23 mouse cellular contexts compared by ENCODE assay signal in the genomic region with DNA sequence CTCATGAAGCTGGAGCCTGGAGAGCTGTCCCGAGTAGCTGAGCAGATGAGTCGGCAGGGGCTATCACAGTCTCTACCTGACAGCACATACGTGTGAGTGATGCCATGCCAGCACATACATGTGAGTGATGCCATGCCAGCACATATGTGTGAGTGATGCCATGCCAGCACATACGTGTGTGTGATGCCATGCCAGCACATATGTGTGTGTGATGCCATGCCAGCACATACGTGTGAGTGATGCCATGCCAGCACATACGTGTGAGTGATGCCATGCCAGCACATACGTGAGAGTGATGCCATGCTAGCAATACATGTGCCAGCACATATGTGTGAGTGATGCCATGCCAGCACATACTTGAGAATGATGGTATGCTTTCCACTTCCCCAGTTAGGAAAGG. TPM values are rescaled to one million over a fixed set of nuclear protein-coding genes. Genes with fewer than 3 reads are reported as not detected.
DNase-seq lines count a peak whose midpoint lies in the region; ATAC-seq and TF ChIP-seq lines count a peak whose summit lies in the region.
"Had no signal": no experiment of that assay in that cellular context is flagged by ENCODE, and none has a peak within 500 bp of the region (broad histone marks: within the 10 kb centered on the region; RNA-seq: fewer than 3 reads in every experiment).

No protein-coding gene starts in this region.

- peak; percentile 86 for DNase-seq in heart, adult 11 months
- DNase-seq in heart, postnatal 4 days = no peak
- no peak for DNase-seq in liver, postnatal 0 days
- no peak for DNase-seq in MEL (ENCODE audit: low read depth, low spot score)
- DNase-seq in urinary bladder, postnatal 10 days (ENCODE audit: low spot score) = no peak
- DNase-seq: adrenal gland, postnatal 10 days; adrenal gland, postnatal 36 days; cerebellum, adult 18-20 months; cerebellum, adult 9-10 months; cerebellum, postnatal 14 days; gastrocnemius, postnatal 10 days; gastrocnemius, postnatal 36 days; heart, adult 18-20 months; heart, postnatal 10 days; heart, postnatal 36 days had no signal

- 0 out of 2 replicates have a peak overlapping the region, but pooled peaks have one; percentile 4 for H3K27ac ChIP-seq in liver, embryonic 15.5 days (replicated peaks)
- H3K27ac ChIP-seq in liver, postnatal 0 days (ENCODE audit: low read depth) = no peak overlapping the region
- H3K27ac ChIP-seq in MEL (ENCODE audit: control insufficient read depth, low read depth, low read length) = no peak overlapping the region
- H3K27ac ChIP-seq: forebrain, embryonic 10.5 days; heart, embryonic 15.5 days; hindbrain, embryonic 14.5 days had no signal

- no peak for TF ChIP-seq EP300 in liver, postnatal 0 days (IDR thresholded peaks at IDR 0.05; ENCODE audit: low read depth)
- TF ChIP-seq EP300 in MEL (IDR thresholded peaks at IDR 0.05; ENCODE audit: low read depth in 1 of 2, low read length in 2 of 2) = no peak

- H3K36me3 ChIP-seq in liver, embryonic 15.5 days (replicated peaks) = peaks cover 3% of the 10 kb centered on the region; the same call in 1 of the 2 replicates
- 0 out of 2 replicates have a peak, but pooled peaks cover 9% of the 10 kb centered on the region for H3K36me3 ChIP-seq in liver, postnatal 0 days (replicated peaks; ENCODE audit: insufficient read depth, low read length)
- peaks cover 0 to 29% of the 10 kb centered on the region in 2 experiments; a peak in 3 of 4 replicates for H3K36me3 ChIP-seq in MEL (ENCODE audit: control insufficient read depth in 1 of 2, insufficient read depth in 2 of 2, low read length in 2 of 2)
- H3K36me3 ChIP-seq: heart, embryonic 15.5 days had no signal

- WGBS in liver, embryonic 15.5 days (ENCODE audit: insufficient replicate concordance) = 80% methylated on average over 7 of the region's 7 CpGs
- WGBS in liver, postnatal 0 days (ENCODE audit: insufficient replicate concordance) = 87% methylated on average over 7 of the region's 7 CpGs

- TF ChIP-seq CTCF in liver, postnatal 0 days (IDR thresholded peaks at IDR 0.05; ENCODE audit: low read depth) = no peak
- TF ChIP-seq CTCF in MEL (IDR thresholded peaks at IDR 0.05 in 2 of 3, conservative IDR thresholded peaks at IDR 0.05 in 1 of 3; ENCODE audit: control insufficient read depth in 1 of 3, insufficient read depth in 1 of 3, low read depth in 2 of 3, low read length in 3 of 3, poor library complexity in 1 of 3, severe bottlenecking in 1 of 3) = no peak

- peaks cover 61% of the 10 kb centered on the region for H3K4me1 ChIP-seq in liver, embryonic 15.5 days (replicated peaks)
- H3K4me1 ChIP-seq in liver, postnatal 0 days (ENCODE audit: insufficient read depth) = peaks cover 32% of the 10 kb centered on the region
- peaks cover 22 to 34% of the 10 kb centered on the region in 2 experiments for H3K4me1 ChIP-seq in MEL (ENCODE audit: control insufficient read depth in 1 of 2, insufficient read depth in 2 of 2, low read length in 2 of 2)
- H3K4me1 ChIP-seq: heart, embryonic 12.5 days had no signal

- no peak overlapping the region for H3K9ac ChIP-seq in liver, embryonic 15.5 days
- H3K9ac ChIP-seq in liver, postnatal 0 days (replicated peaks) = no peak overlapping the region
- H3K9ac ChIP-seq in MEL (ENCODE audit: control insufficient read depth, low read depth, low read length, poor library complexity, severe bottlenecking) = no peak overlapping the region
- H3K9ac ChIP-seq: heart, embryonic 12.5 days; heart, embryonic 15.5 days; hindbrain, embryonic 14.5 days had no signal

- no peaks in the 10 kb centered on the region for H3K27me3 ChIP-seq in liver, embryonic 15.5 days
- no peaks in the 10 kb centered on the region for H3K27me3 ChIP-seq in liver, postnatal 0 days (ENCODE audit: insufficient read depth, low read length)
- no peaks in the 10 kb centered on the region for H3K27me3 ChIP-seq in MEL (ENCODE audit: control insufficient read depth in 1 of 2, insufficient read depth in 2 of 2, low read length in 2 of 2)
- H3K27me3 ChIP-seq: heart, embryonic 12.5 days; heart, embryonic 15.5 days; Patski had no signal

- TF ChIP-seq RAD21 in MEL (IDR thresholded peaks at IDR 0.05; ENCODE audit: low read depth, low read length) = no peak

- H3K4me3 ChIP-seq in liver, embryonic 15.5 days (replicated peaks) = no peak overlapping the region
- H3K4me3 ChIP-seq in liver, postnatal 0 days (ENCODE audit: low read depth, low read length) = no peak overlapping the region
- H3K4me3 ChIP-seq in MEL (ENCODE audit: control insufficient read depth in 1 of 2, insufficient read depth in 1 of 2, low read depth in 2 of 2, low read length in 2 of 2) = no peak overlapping the region
- H3K4me3 ChIP-seq: forebrain, embryonic 10.5 days; heart, embryonic 12.5 days; heart, embryonic 15.5 days had no signal

- no peak for TF ChIP-seq POLR2A in MEL (IDR thresholded peaks at IDR 0.05; ENCODE audit: control insufficient read depth in 1 of 2, insufficient read depth in 1 of 2, low read depth in 1 of 2, low read length in 2 of 2, poor library complexity in 1 of 2)

- no peak overlapping the region for H3K4me2 ChIP-seq in liver, embryonic 15.5 days
- no peak overlapping the region for H3K4me2 ChIP-seq in liver, postnatal 0 days (ENCODE audit: low read depth, low read length)
- H3K4me2 ChIP-seq: heart, embryonic 12.5 days; heart, embryonic 15.5 days; hindbrain, embryonic 14.5 days had no signal

- no peaks in the 10 kb centered on the region for H3K9me3 ChIP-seq in liver, embryonic 15.5 days (replicated peaks)
- H3K9me3 ChIP-seq in liver, postnatal 0 days (ENCODE audit: low read length) = no peaks in the 10 kb centered on the region
- no peaks in the 10 kb centered on the region for H3K9me3 ChIP-seq in MEL (replicated peaks; ENCODE audit: insufficient read depth, low read length)
- H3K9me3 ChIP-seq: forebrain, embryonic 10.5 days; heart, embryonic 12.5 days; heart, embryonic 15.5 days had no signal

- peaks cover 51% of the 10 kb centered on the region for H3K79me2 ChIP-seq in MEL (ENCODE audit: control insufficient read depth, insufficient read depth, low read length, poor library complexity)

- ATAC-seq in liver, embryonic 15.5 days (ENCODE audit: insufficient read depth) = no peak
- no peak for ATAC-seq in liver, postnatal 0 days
- ATAC-seq: CD4-positive, CD25-positive, alpha-beta regulatory T cell, adult 4 months; forebrain, embryonic 14.5 days; Patski had no signal

TF ChIP-seq in MEL, 35 proteins besides CTCF, POLR2A, EP300 and RAD21:
- no peak for TF ChIP-seq UBTF (IDR thresholded peaks at IDR 0.05; ENCODE audit: borderline replicate concordance, insufficient read depth, low read depth, low read length)
- peak; percentile 79; the same call in 1 of the 2 replicates for TF ChIP-seq POLR2AphosphoS5 (IDR thresholded peaks at IDR 0.05; ENCODE audit: borderline replicate concordance, low read depth, low read length)

RNA-seq across cellular contexts. Expression of gene Irf2, which starts 18.6 kb away (rescaled TPM):
- 10 to 100 TPM; 29.6 to 36.3 TPM for total RNA-seq in heart, postnatal 4 days (2021)
- 10.1 and 11.6 TPM in 2 replicates for polyA plus RNA-seq in liver, embryonic 15.5 days (2015; fragmentation: Nextera tagmentation; extraction: Ambion mirVana)
- 23.1 and 24.3 TPM in 2 replicates for polyA plus RNA-seq in liver, postnatal 0 days (2015; fragmentation: Nextera tagmentation; extraction: Ambion mirVana)
- total RNA-seq in MEL (2012; rRNA removed) = 4.9 and 5.1 TPM in 2 replicates
- 10 to 100 TPM in 1 of 2 experiments, not detected in 1; 19.4 TPM for polyA plus RNA-seq in MEL (2012; ENCODE audit: insufficient read depth in 1 of 2, insufficient read length in 2 of 2, low read depth in 1 of 2, low replicate concordance in 2 of 2, missing spikeins in 1 of 2)
